Mouse (Mus musculus): ENCODE data around the gene Gm10392. TPM values are rescaled to one million over a fixed set of nuclear protein-coding genes. Genes with fewer than 3 reads are reported as not detected.
A peak's percentile ranks its signal among the peaks of the same experiment; 100 is the strongest.
"Not testable (repeated sequence)": the region's sequence is repeated elsewhere in the genome, so short reads cannot be mapped to it uniquely, and the experiment has no call there.

The Gm10392 gene
- 0.56 and 0.87 TPM in 2 replicates for polyA plus RNA-seq (2011; ENCODE audit: insufficient read depth, insufficient read length, low replicate concordance, missing spikeins)

GRCm38 (mm10) chr11:77519043-77519442 is at the start of gene Gm10392:
Gm10392 (minus strand) TSS chr11:77519198.
- no peak within 1 kb of the TSS for H3K4me3 ChIP-seq (replicated peaks; ENCODE audit: control insufficient read depth, low read depth, low read length)
- peaks cover 10% of the 10 kb centered on the region for H3K4me1 ChIP-seq (ENCODE audit: control insufficient read depth, insufficient read depth, low read length)
- TF ChIP-seq CTCF (IDR thresholded peaks at IDR 0.05; ENCODE audit: control insufficient read depth, insufficient read depth, low read length) = no peak
- TF ChIP-seq POLR2A (IDR thresholded peaks at IDR 0.05; ENCODE audit: borderline replicate concordance, control insufficient read depth, low read depth, low read length) = peak; percentile 52; the same call in 1 of the 2 replicates
- 1% methylated on average over 5 of the region's 5 CpGs for WGBS
- H3K27ac ChIP-seq (ENCODE audit: control insufficient read depth, insufficient read depth, low read depth, low read length, poor library complexity) = peak within 1 kb of the TSS; percentile 85

- Histone ChIP-seq H3K4me1 (ENCODE audit: control insufficient read depth, insufficient read depth, low read length) (no peaks in the 10 kb centered on the region), H3K27ac (ENCODE audit: control insufficient read depth, insufficient read depth, low read depth, low read length, poor library complexity) (no peak overlapping the region), H3K4me3 (replicated peaks; ENCODE audit: control insufficient read depth, low read depth, low read length) (no peak overlapping the region)
- 82% methylated on average over 7 of the region's 7 CpGs for WGBS
- TF ChIP-seq POLR2A (IDR thresholded peaks at IDR 0.05; ENCODE audit: borderline replicate concordance, control insufficient read depth, low read depth, low read length) = no peak
These were observed 26.3 kb upstream of the Gm10392 start for GRCm38 (mm10) chr11:77545261-77545660.

- TF ChIP-seq POLR2A (IDR thresholded peaks at IDR 0.05; ENCODE audit: borderline replicate concordance, control insufficient read depth, low read depth, low read length) (no peak), CTCF (IDR thresholded peaks at IDR 0.05; ENCODE audit: control insufficient read depth, insufficient read depth, low read length) (no peak)
- no peak overlapping the region for H3K27ac ChIP-seq (ENCODE audit: control insufficient read depth, insufficient read depth, low read depth, low read length, poor library complexity)
- H3K4me3 ChIP-seq (replicated peaks; ENCODE audit: control insufficient read depth, low read depth, low read length) = no peak overlapping the region
- no peaks in the 10 kb centered on the region for H3K4me1 ChIP-seq (ENCODE audit: control insufficient read depth, insufficient read depth, low read length)
- 59% methylated on average over 4 of the region's 4 CpGs for WGBS
These were observed 13.3 kb upstream of the Gm10392 start for GRCm38 (mm10) chr11:77532202-77532846.

GRCm38 (mm10) chr11:77530862-77531261 is 11.9 kb upstream of the Gm10392 start:
- TF ChIP-seq POLR2A (IDR thresholded peaks at IDR 0.05; ENCODE audit: borderline replicate concordance, control insufficient read depth, low read depth, low read length) = no peak
- TF ChIP-seq CTCF (IDR thresholded peaks at IDR 0.05; ENCODE audit: control insufficient read depth, insufficient read depth, low read length) = no peak
- H3K4me3 ChIP-seq (replicated peaks; ENCODE audit: control insufficient read depth, low read depth, low read length) = no peak overlapping the region
- H3K27ac ChIP-seq (ENCODE audit: control insufficient read depth, insufficient read depth, low read depth, low read length, poor library complexity) = no peak overlapping the region
- no peaks in the 10 kb centered on the region for H3K4me1 ChIP-seq (ENCODE audit: control insufficient read depth, insufficient read depth, low read length)
- WGBS = 49% methylated on average over 2 of the region's 2 CpGs

GRCm38 (mm10) chr11:77529644-77530043 is 10.6 kb upstream of the Gm10392 start:
- 50% methylated on average over 3 of the region's 3 CpGs for WGBS
- no peak overlapping the region for H3K27ac ChIP-seq (ENCODE audit: control insufficient read depth, insufficient read depth, low read depth, low read length, poor library complexity)
- H3K4me3 ChIP-seq (replicated peaks; ENCODE audit: control insufficient read depth, low read depth, low read length) = no peak overlapping the region
- no peak for TF ChIP-seq CTCF (IDR thresholded peaks at IDR 0.05; ENCODE audit: control insufficient read depth, insufficient read depth, low read length)
- TF ChIP-seq POLR2A (IDR thresholded peaks at IDR 0.05; ENCODE audit: borderline replicate concordance, control insufficient read depth, low read depth, low read length) = no peak
- no peaks in the 10 kb centered on the region for H3K4me1 ChIP-seq (ENCODE audit: control insufficient read depth, insufficient read depth, low read length)

- WGBS = 85% methylated on average over 3 of the region's 3 CpGs
- H3K27ac ChIP-seq (ENCODE audit: control insufficient read depth, insufficient read depth, low read depth, low read length, poor library complexity); H3K4me3 ChIP-seq (replicated peaks; ENCODE audit: control insufficient read depth, low read depth, low read length); H3K4me1 ChIP-seq (ENCODE audit: control insufficient read depth, insufficient read depth, low read length): not testable (repeated sequence)
These were observed 9.4 kb upstream of the Gm10392 start for GRCm38 (mm10) chr11:77528420-77528819.

- Histone ChIP-seq H3K4me3 (replicated peaks; ENCODE audit: control insufficient read depth, low read depth, low read length) (no peak overlapping the region), H3K4me1 (ENCODE audit: control insufficient read depth, insufficient read depth, low read length) (no peaks in the 10 kb centered on the region), H3K27ac (ENCODE audit: control insufficient read depth, insufficient read depth, low read depth, low read length, poor library complexity) (no peak overlapping the region)
- TF ChIP-seq POLR2A (IDR thresholded peaks at IDR 0.05; ENCODE audit: borderline replicate concordance, control insufficient read depth, low read depth, low read length) (no peak), CTCF (IDR thresholded peaks at IDR 0.05; ENCODE audit: control insufficient read depth, insufficient read depth, low read length) (no peak)
- WGBS = 78% methylated on average over 3 of the region's 3 CpGs
These were observed 6.9 kb upstream of the Gm10392 start for GRCm38 (mm10) chr11:77525804-77526486.

- no peak for TF ChIP-seq POLR2A (IDR thresholded peaks at IDR 0.05; ENCODE audit: borderline replicate concordance, control insufficient read depth, low read depth, low read length)
- TF ChIP-seq CTCF (IDR thresholded peaks at IDR 0.05; ENCODE audit: control insufficient read depth, insufficient read depth, low read length) = no peak
- peaks cover 7% of the 10 kb centered on the region for H3K4me1 ChIP-seq (ENCODE audit: control insufficient read depth, insufficient read depth, low read length)
- peak overlapping the region; percentile 3; the same call in 1 of the 2 replicates for H3K27ac ChIP-seq (ENCODE audit: control insufficient read depth, insufficient read depth, low read depth, low read length, poor library complexity)
- H3K4me3 ChIP-seq (replicated peaks; ENCODE audit: control insufficient read depth, low read depth, low read length) = no peak overlapping the region
- 16% methylated on average over 5 of the region's 5 CpGs for WGBS
These were observed 1.9 kb upstream of the Gm10392 start for GRCm38 (mm10) chr11:77520601-77521529.

Measured in bone marrow, adult 2 months (tissue).